In genomic region chr10:105802132-105802531, GRCm38 (mm10) we compare ENCODE assay signal across 16 mouse cellular contexts.
"Had no signal": no experiment of that assay in that cellular context is flagged by ENCODE, and none has a peak within 500 bp of the region (broad histone marks: within the 10 kb centered on the region; RNA-seq: fewer than 3 reads in every experiment).

No protein-coding gene starts in this region.

- H3K36me3 ChIP-seq: limb, embryonic 13.5 days; midbrain, embryonic 10.5 days; midbrain, embryonic 15.5 days; neural tube, embryonic 13.5 days had no signal

- H3K9ac ChIP-seq: limb, embryonic 13.5 days; liver, embryonic 14.5 days; midbrain, embryonic 15.5 days; neural tube, embryonic 13.5 days had no signal

- ATAC-seq: lung, postnatal 0 days; midbrain, embryonic 15.5 days had no signal

- H3K4me3 ChIP-seq: limb, embryonic 13.5 days; midbrain, embryonic 10.5 days; midbrain, embryonic 15.5 days; neural tube, embryonic 13.5 days had no signal

- H3K4me1 ChIP-seq: midbrain, embryonic 10.5 days; midbrain, embryonic 15.5 days; neural tube, embryonic 13.5 days had no signal

- DNase-seq: kidney, adult 8-10 months; kidney, postnatal 36 days; layer of hippocampus, adult 9-11 months; layer of hippocampus, postnatal 36 days; lung, adult 2 months; lung, postnatal 36 days; retina, postnatal 1 day; right cerebral cortex, postnatal 14 days; thymus, postnatal 4 days had no signal

- H3K9me3 ChIP-seq: limb, embryonic 13.5 days; midbrain, embryonic 10.5 days; midbrain, embryonic 15.5 days; neural tube, embryonic 13.5 days had no signal

- H3K27ac ChIP-seq: liver, embryonic 14.5 days; midbrain, embryonic 10.5 days; midbrain, embryonic 15.5 days; neural tube, embryonic 13.5 days; stomach, postnatal 0 days had no signal

- H3K27me3 ChIP-seq: limb, embryonic 13.5 days; midbrain, embryonic 15.5 days; neural tube, embryonic 13.5 days had no signal
